Mouse (Mus musculus) E14TG2a.4 (cell line): ENCODE results near the gene Ccdc149.

Experiments used
- CTCF ChIP-seq: conservative IDR thresholded peaks from 2 replicates; pipeline ENCODE4 v1.5.1; 2014; ENCODE audit warnings: low read length
- NANOG ChIP-seq: IDR thresholded peaks from 2 replicates; pipeline ENCODE4 v1.6.1; 2014; ENCODE audit warnings: borderline replicate concordance, low read length, mixed read lengths
- POU5F1 ChIP-seq: IDR thresholded peaks from 2 replicates; pipeline ENCODE4 v1.6.1; 2014; ENCODE audit warnings: low read length, borderline replicate concordance

DNA sequence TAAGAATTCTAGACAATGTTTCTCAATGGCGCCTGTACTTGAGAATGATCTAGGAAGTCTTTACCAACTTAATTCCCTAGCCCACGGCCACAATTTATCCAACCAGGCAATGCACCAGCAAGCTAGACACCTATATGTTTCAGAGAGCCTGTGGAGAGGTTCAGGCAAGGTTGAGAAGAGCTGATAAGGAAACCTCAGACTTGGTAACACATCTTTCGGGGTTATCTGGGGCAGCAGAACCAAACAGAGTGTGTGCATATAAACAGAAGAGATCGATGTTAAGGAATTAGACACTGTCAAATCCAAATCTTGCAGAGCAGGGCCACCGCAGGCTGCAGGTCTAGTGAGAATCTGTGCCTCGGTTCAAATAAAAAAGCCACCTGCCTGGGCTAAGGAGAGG is 113.2 kb downstream of the Ccdc149 start:
- TF ChIP-seq CTCF (no peak), NANOG (no peak), POU5F1 (no peak)
